17 mouse cellular contexts compared by ENCODE assay signal in genomic region chr15:51403581-51403980, GRCm38 (mm10).
A peak's percentile ranks its signal among the peaks of the same experiment; 100 is the strongest.
DNase-seq lines count a peak whose midpoint lies in the region; ATAC-seq lines count a peak whose summit lies in the region.
"Had no signal": no experiment of that assay in that cellular context is flagged by ENCODE, and none has a peak within 500 bp of the region (broad histone marks: within the 10 kb centered on the region; RNA-seq: fewer than 3 reads in every experiment).

No protein-coding gene starts in this region.

- DNase-seq in fat pad, adult 2 months (ENCODE audit: extremely low read depth, low read depth, low spot score), result peak; percentile 87
- peak; percentile 68 for DNase-seq in gonadal fat pad, adult 2 months (ENCODE audit: low read depth)
- no peak for DNase-seq in right cerebral cortex, postnatal 10 days (ENCODE audit: low spot score in 2 of 2)
- DNase-seq: adrenal gland, adult 2 months; adrenal gland, adult 8-10 months; adrenal gland, postnatal 10 days; adrenal gland, postnatal 14 days; adrenal gland, postnatal 25 days; adrenal gland, postnatal 36 days; B cell, adult 2 months; cerebellum, adult 11 months; cerebellum, adult 11-12 months; cerebellum, adult 18-20 months; cerebellum, adult 2 months had no signal

- no peak for ATAC-seq in CD4-positive, CD25-positive, alpha-beta regulatory T cell, adult 4 months
- ATAC-seq: activated CD4-positive, CD25-positive, alpha-beta regulatory T cell, adult 4 months; Patski had no signal

Comparison
In these comparisons a context has a peak if more than half of its experiments do, and no peak if none do; other contexts are left out.
1. DNase-seq: peak in fat pad, adult 2 months (single experiment) and gonadal fat pad, adult 2 months (single experiment); none in right cerebral cortex, postnatal 10 days (0 of 2).